Mouse (Mus musculus): ENCODE results near the gene Tmem109. TPM values are rescaled to one million over a fixed set of nuclear protein-coding genes. Genes with fewer than 3 reads are reported as not detected.
A peak's percentile ranks its signal among the peaks of the same experiment; 100 is the strongest.

Gene Tmem109
- 100 to 1,000 TPM; 132 to 167 TPM for total RNA-seq (2021)
- long read RNA-seq, experiment 1, transcript Tmem109-201 (4 exons, 2,188 nt): major isoform, 198 of 259 reads
- long read RNA-seq, experiment 1, partial matches to known transcripts: 2 of 259 reads
- long read RNA-seq, experiment 1, other reads (novel, unspliced or antisense): 56 of 259 reads
- long read RNA-seq, experiment 2, transcript Tmem109-201 (4 exons, 2,188 nt): major isoform, 84 of 101 reads
- long read RNA-seq, experiment 2, partial matches to known transcripts: 1 of 101 reads
- long read RNA-seq, experiment 2, other reads (novel, unspliced or antisense): 15 of 101 reads

DNA sequence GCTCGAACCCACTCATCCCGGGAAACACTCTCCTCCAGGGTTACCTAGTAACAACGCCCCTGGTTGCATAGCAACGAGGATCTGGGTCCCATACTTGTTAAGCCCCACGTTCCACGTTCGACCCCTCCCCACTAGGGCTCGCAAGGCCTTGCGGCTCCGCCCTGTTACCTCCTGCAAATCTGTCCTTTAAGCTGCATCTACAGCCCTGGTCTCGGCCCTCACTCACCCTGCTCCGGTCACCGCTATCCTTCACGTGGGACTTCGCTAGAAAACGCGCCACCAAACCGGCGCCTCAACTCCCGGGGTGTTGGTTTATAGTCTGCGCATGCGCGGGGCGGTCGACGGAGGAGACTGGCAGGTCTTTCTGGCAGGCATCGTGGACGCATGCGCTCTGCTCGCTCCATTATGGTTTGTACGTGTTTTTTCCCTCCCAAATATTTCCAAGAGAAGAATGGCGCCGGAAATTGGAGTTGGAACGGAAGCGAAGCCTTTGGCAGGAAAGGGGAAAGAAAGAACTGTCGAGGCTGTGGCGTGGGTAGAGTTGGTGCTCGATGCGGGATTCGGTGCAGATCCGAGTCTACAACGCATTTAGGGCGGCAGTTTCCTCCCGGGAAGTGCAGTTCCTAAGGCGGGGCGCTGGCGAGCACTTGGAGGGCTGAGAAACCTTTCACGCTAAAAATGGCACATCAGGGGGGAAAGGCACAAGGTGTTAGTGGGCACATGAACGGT lies at the start of gene Tmem109:
Gene Tmem109 (minus strand): TSS at position 576 of the 729 bp plus-strand sequence.
- peak; percentile 94 to 96 for DNase-seq

DNA sequence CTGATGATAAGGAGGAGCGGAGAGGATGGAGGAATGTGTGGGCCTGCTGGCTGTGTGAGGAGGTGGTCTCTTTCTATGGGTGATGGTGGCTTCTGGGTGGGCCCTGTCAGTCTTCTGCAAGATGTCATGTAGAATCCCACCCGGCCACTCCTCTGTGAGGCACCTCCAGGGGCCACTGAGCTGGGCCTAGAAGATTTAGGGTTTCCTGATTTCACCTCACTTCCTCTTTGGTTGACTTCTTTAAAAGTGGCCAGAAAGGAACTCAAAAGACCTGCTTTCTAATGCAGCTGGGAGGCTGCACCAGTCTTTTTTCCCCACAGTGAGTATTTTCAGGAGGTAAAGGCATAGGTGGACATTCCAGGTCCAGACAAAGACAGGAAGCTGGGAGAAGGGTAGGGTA lies 48.8 kb upstream of the Tmem109 start:
- DNase-seq: no peak

DNA sequence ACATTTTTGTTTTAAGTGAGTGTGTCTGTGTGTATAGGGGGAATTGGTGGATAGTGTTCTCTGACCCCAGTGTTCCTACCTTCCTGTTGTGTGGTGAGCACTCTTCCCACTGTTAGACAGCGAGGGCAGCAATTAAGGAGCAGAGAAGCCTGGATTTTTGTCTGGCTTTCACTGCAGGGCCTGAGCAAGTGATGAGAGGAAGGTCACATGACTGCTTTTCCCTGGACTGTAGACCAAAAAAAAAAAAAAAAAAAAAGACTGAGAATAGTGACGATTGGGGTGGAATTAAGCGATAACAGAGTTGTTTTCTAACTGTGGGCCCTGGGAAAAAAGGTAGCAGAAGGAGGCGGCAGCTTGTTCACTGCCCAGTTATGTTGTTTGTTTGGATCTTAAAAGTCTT lies 44.9 kb upstream of the Tmem109 start:
- DNase-seq: no peak

DNA sequence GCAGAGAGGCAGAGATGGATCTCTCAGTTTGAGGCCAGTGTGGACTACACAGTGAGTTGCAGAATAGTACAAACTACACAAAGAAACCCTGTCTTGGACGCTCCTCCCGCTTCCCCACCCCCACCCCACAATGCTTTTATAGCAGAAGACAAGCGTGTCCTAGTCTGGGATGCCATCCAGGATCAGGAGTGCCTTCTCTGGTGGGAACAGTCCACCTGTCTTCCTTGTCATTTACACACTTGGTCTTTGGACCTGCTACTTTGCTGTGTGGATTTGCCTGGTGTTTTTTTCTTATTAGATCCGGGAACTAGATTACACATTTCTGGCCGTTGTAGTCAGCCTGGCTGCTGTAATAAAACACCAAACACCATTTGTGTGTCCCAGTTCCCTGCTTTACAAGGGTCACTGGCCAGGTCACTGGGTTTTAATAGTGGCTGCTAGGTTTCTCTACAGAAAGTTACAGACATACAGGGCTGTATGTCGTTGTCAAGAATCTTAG lies 44.4 kb upstream of the Tmem109 start:
- no peak for DNase-seq

DNA sequence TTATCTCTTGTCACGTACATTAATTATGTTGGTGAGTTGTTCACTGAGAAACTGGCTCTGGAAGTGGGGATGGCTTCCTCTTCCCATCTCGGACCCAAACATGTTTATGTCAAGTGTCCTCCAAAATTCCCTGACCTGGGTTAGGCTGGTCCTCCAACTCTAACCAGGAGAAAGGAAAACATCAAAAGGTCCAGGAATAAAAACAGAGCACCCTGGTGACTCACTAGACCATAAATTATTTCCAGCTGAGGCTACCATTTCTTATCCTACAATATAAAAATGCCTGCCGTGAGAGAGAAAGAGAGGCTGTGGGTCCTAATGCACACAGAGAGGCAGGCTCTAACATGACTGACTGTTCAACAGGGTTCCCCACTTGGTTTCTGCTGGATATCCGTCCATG lies 42.4 kb upstream of the Tmem109 start:
- DNase-seq: no peak

DNA sequence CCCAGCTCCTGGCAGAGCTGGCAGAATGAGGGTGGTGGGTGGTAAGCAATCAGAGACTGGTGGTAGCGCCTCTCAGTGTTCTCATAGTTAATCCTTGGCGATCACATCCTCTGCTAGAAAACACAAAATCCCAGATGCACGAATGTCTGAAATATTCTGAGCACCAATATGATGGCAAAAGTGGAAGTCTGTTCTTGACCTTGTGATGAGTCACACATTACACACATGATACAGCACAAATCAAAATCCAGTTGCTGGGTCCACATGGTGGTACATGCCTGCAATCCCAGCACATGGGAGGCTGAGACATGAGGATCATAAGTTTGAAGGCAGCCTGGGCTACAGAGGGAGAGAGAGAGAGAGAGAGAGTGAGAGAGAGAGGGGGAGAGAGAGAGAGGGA lies 39.3 kb upstream of the Tmem109 start:
- DNase-seq: peak in 1 of 2 experiments; percentile 19

DNA sequence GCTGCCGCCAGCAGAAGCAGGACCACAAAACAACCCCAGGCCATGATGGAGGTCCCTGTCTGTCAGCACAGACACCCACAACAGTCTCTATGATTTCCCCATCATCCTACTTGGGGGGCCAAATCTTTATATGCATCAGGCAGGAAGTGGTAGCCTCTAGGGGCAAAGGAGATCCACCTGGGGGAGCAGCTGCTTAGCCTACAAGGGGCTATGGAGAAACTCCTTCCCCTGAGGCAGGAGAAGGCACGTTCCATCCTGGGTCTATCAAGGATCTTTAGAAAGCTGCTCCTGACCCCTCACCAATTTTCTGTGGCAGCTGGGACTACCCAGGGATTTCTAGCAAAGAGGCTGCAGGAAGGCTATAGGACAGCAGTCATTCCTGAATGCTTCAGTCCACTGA lies 38.7 kb upstream of the Tmem109 start, which contains the start of gene Zp1:
Gene Zp1 (minus strand): TSS at position 101 of the 400 bp plus-strand sequence.
- no peak for DNase-seq

DNA sequence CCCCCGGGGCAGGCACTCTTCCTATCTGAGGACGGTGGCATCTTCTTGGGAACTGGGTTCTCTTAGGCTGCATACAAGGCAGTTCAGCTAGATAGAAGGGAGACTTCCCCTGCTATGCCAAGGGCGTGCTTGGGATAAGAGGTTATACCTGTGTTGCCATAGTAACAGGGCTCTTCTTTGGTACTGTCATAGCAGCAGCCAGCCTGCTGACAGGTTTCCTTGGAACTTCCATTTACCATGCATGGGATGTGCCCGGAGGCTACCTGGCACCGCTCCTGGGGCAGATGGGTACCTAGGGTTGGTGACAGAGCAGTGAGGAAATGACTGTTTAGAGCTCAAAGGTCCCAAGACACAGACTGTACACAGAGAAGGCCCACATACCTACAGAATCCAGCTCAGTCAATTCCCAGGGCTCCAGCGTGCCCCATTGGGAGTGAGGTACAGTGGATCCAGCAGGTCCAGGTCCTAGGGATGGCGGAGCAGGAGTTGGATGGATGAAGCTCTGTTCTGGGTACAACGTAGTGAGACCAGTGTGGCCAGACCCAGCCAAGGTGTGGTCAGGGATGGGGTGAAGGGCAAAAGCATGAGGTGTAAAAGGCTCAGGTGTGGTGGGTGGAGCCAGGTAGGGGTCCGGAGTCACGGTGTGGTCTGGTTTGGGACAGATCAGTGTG lies 36.7 kb upstream of the Tmem109 start:
- DNase-seq: no peak

DNA sequence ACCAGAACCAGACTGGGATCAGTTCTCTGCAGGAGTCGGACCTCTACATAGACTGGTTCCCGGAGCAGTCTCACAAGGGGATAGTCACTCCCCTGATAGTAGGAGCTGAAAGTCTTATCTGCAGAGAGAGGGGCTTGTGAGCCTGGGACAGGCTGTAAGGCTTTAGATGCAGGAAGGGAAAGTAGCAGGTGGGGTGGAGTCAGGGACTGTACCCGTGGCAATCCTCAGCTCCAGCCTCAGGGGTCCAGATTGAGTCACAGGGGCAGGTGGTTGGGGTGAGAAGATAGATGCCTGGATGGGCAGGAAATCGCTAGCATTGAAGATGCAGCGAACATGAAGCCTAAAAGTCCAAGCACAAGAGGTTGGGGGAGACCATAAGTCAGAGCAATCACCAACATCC lies 34.7 kb upstream of the Tmem109 start:
- DNase-seq: no peak

DNA sequence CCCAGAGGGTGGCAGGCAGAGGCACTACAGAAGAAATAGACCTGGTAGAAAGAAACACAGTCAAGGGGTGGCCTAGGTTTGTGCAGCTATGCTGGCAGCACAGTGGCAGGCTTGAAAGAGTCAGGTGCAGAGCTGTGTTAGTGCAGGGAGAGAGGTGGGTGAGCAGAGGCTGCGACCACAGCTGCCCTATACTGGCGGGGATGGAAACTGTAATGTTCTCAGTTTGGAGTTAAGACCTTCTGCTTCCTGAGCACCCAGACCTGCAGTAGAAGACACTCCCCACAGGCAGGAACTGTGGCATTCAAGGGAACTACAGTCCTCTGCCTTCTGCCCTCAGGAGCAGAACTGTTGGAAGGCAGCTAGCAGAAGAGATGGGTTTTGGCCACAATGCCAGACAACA lies 33.1 kb upstream of the Tmem109 start:
- no peak for DNase-seq

DNA sequence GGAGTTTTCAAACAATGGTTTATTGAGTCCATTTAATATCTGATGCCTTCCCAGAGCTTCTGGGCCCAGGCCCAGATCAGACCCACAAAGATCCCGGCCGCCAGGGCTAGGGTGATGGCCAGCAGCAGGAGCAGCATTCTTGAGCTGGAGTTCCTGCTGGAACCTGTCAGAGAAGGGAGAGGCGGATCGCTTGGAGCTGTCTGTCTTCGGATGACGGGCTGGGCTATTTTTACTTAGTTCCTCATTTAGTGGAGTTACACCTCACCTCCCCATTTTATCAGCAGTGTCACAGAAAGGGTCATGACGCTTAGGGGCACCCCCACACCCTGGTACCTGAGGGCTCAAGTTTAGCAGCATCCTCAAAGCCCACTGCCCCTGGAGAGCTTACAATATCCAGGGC lies 32.5 kb upstream of the Tmem109 start:
- no peak for DNase-seq

DNA sequence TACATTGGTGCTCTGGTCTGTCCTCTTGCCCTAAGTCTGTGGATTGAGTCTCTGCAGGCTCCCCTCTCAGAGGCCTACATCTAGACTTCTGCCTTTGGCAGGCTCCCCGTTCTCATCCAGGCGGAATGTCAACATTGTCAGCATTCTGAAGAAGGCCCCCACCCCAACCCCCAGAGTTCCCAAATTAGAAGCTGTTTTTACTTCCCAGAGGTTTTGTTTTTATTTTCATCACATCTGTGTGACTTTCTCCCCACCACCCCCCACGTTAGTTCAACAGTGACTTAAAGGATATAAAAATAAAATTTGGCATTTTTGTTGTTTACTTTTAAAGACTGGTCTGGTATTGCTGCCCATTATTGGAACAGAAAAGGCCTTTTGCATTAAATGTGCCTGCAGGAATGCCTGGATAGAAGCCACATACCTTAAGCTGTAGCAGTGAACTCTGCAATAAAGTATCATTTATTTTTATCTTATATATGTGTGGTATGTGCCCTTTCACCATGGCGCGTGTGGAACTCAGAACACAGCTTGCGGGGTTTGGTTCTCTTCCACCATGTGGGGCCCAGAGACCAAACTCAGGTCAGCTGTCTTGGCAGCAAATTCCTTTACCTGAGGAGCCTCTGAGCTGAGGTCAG lies 27.4 kb upstream of the Tmem109 start:
- DNase-seq: no peak

DNA sequence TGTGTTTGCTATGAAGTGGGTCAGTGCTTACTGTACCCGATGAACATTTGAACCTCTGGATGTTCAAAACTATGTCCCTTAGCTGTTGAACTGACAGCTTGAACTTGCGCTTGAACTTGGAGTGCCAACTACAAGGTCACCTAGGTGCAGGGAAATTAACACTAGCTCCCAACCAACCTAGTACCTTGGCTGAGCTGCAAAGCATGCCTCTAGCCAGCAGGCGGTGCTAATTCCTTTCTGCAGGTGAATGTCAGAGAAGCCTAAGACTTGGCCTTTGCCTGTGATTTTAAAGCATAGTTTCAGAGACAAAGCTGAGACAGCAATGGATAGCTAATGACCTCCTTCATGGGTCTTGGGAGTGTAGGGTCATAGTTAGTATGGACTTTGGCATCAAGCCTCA lies 26.1 kb upstream of the Tmem109 start:
- peak; percentile 59 to 70 for DNase-seq

DNA sequence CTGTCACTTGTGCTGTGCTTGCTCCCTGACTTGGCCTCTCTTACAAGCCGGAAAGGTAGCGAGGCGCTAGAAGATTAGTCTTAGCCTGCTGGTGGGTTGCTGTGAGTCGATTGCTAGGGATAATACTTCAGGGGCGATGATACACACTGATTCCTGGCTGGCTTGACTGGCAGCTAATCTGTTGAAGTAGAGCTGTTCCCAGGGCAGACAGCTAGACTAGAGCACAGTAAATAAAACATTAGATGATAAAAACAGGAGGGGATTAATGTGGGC lies 23.9 kb upstream of the Tmem109 start:
- DNase-seq: no peak

DNA sequence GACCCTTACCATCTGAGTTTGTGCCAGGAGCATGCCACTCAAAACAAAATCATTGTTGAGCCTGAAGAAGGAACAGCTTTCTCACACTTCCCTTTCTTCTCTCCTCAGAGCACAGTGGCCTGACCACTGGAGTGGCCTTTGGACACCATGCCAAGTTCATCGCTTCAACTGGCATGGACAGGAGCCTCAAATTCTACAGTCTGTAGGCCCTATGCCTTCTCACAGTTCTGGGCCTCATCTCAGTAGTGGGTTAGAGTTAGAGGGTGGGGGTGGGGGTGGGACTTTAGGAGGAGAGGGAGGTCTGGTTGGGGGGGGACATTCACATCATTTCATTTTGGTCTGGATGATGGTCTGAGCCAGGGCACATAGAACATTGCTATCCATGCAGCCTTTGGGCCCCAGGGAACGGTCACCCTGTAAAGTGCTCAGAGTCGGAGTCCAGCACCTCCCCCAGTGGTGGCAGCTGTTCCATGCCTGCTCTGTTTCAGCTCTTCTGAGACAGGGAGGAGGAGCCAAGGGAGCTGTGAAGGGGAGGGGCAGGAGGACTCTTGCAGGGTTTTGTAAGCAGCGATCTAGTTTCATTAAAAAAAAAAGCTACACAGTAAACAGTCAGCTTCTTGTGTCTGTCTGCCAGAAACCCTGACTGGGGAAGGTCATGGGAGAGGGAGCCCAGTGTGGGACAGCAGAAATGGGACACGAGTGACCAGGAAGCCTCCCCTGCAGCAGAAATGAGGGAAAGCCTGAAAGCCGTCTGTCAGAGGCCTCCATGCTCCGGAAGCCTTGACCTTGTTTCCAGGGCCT lies 23.3 kb upstream of the Tmem109 start:
- DNase-seq: peak; percentile 86 to 89

DNA sequence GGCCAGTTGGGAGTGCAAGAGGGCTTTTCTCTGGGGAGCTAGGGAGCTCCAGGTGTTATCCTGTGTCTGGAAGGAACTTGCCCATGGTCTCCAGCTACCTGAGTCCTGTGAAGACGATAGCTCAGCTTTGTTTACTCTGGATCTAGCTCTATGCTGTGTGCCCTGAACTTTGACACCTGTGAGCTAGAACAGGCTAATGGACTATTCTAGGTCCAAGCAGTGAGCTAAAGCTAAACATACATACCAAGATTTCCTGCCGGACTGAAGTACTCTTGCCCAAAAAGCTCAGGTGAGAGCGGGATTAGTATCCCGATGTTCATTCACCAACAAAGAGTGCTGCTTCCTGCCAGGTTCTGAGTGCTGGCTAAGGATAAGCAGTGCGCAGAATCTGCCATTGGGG lies 22.7 kb upstream of the Tmem109 start:
- no peak for DNase-seq

DNA sequence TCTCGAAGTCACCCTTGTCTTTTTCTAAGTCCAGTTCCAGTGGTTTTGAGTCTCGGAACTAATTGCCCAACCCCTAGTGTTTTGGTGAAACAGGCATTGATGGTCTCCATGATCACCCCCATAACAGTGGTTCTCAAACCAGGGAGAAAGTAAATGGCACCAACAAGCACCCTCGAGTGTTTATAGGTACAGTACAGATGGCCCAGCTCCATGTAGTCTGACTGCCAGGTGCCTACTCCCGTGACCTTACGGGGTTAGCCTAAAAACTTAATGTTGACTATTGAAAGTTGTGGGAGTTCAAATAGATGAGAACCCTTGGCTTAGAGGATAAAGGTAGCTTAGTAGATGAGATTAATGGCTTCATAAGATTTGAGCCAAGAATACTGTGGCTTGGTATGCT lies 19.2 kb upstream of the Tmem109 start:
- DNase-seq: no peak

DNA sequence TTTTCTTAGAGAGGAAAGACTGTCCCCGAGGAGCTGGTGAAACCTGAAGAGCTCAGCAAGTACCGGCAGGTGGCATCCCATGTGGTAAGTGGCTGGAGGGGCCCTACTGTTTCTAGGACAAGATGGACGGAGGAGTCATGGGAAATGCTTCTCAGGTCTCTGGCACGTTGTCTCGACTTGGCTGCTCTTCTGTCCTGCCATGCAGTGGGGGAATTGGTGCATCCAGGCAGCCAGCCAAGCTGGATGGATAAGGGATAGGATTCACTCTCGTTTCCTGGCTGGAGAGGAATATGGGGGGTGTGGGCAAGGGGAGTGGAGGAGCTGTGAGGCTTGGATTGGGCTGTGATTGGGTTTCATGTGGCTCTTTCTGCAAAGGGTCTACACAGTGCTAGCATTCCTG lies 18.5 kb upstream of the Tmem109 start:
- no peak for DNase-seq

DNA sequence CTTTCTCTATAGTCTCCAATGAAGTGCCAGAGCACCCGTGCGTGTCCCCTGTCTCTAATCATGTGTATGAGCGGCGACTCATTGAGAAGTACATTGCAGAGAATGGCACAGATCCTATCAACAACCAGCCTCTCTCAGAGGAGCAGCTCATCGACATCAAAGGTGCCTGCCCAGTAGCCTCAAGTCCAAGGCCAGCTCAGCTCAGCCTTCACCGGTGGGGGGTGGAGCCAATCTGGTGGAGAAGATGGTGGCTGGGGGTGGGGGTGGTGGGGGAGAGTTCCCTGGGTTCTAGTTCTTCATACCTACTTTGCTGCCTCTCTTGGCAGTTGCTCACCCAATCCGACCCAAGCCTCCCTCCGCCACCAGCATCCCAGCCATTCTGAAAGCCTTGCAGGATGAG lies 15.7 kb upstream of the Tmem109 start:
- peak; percentile 51 to 66 for DNase-seq

DNA sequence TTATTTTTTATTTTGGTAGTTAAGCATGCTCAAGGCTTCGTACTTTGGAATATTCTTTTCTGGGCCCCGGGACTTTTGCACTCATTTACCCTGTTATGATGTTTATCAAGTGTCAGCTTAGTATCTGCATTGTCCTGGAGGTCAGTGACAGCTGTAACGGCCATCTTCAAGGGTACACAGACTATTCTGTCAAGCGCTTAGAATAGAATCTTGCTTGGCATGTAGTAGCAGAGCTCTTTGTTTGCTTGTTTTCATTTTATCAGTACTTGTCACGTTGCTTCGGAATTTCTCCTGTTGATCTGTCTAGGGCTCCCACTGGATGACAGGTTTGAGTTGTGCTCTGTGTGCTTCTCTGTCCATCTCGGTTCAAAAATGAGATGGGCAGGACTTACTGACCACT lies 15.0 kb upstream of the Tmem109 start:
- DNase-seq: no peak

DNA sequence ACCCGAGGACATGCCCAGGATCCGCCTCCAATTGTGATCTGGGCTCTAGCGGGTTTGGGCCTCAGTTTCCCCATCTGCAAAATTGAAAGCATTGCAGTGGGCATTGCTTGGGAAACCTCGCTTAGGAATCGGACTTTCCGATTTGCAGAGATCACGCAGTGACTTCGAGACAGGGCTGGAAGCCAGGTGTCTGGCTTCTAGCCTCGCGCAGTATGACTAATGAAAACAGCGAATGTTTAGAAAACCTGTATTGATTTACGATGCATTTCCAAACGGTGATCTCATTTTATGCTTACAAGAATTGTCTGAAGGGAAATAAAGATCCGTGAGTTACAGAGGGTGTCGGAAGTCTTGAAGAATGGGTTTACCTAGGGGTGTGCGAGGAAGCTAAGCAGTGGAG lies 13.9 kb upstream of the Tmem109 start:
- DNase-seq: peak; percentile 55 to 61

DNA sequence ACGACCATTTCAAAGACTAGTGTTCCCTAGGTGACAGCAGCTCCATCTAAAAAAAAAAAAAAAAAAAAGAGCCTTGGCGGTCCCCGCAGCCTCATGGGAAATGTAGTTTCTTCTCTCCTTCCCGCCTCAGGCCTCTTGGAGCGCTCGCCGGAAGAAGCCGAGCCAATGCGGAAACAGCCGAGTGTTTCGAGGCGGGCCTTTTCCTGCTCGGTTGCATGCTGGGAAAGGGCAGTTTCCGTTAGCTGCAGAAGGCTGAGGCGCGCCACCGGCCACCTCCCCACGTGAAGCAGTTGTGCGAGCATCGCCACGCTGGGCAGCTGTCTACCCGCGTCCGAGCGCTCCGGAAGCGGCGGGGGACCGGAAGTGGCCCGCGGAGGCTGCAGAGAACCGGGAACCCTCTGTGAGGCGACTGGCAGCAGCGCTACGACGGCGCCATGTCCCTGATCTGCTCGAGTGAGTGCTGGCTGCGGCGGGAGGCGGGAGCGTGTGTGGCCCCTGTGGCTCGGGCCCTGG lies 13.3 kb upstream of the Tmem109 start, which contains the start of gene Prpf19:
Gene Prpf19 (plus strand): TSS at position 216 of the 513 bp plus-strand sequence.
- peak; percentile 97 for DNase-seq

Measured in adrenal gland, postnatal 36 days (tissue).